Mouse (Mus musculus): Measurements from ENCODE around the gene Meig1. TPM values are rescaled to one million over a fixed set of nuclear protein-coding genes. Genes with fewer than 3 reads are reported as not detected.

Gene Meig1
- total and polyA plus RNA-seq, 3 experiments = not detected

- no peaks in the 10 kb centered on the region for H3K27me3 ChIP-seq (ENCODE audit: insufficient read depth, low read length)
- peaks cover 75% of the 10 kb centered on the region for H3K36me3 ChIP-seq (replicated peaks)
Observed at GRCm38 (mm10) chr2:3435369-3436061, 13.1 kb upstream of the Meig1 start.

DNA sequence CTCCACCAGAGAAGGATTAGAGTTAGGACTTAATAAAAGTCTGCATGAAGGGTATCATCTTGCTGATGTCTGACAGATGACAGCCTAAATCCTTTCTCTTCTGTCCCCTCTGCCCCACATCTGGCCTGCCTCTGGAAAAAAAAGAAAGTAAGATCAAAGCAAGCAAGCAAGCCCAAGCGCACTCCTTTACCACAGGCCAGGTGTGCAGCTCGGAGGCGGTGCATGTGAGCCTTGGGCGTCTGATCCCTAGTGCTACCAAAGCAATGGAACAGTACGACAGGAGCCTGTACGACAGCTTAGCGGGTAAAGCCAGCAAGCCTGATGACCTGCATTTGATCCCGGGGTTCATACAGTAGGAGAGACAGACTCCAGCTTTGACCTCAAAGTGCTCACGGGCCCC lies 8.5 kb upstream of the Meig1 start:
- no peaks in the 10 kb centered on the region for H3K9me3 ChIP-seq (replicated peaks)
- ATAC-seq (ENCODE audit: extremely low read depth, insufficient number of reproducible peaks, low FRiP score, poor library complexity, severe bottlenecking) (no peak), DNase-seq (ENCODE audit: low spot score) (no peak)
- H3K4me3 ChIP-seq (ENCODE audit: low read depth, low read length) = no peak overlapping the region
- no peaks in the 10 kb centered on the region for H3K27me3 ChIP-seq (ENCODE audit: insufficient read depth, low read length)
- TF ChIP-seq GATA1 (IDR thresholded peaks at IDR 0.05; ENCODE audit: borderline replicate concordance, low read length) = no peak
- no peak for TF ChIP-seq GATA2 (IDR thresholded peaks at IDR 0.05; ENCODE audit: borderline replicate concordance, low read depth, low read length)
- no peak for TF ChIP-seq POLR2AphosphoS5 (IDR thresholded peaks at IDR 0.05; ENCODE audit: insufficient replicate concordance, low read depth, low read length)
- TF ChIP-seq CTCF (IDR thresholded peaks at IDR 0.05; ENCODE audit: low read depth, low read length) = no peak
- no peak for TF ChIP-seq TAL1 (conservative IDR thresholded peaks at IDR 0.05; ENCODE audit: low read depth, low read length)
- H3K36me3 ChIP-seq (replicated peaks) = peaks cover 79% of the 10 kb centered on the region
- peaks cover 13% of the 10 kb centered on the region; the same call in 1 of the 2 replicates for H3K4me1 ChIP-seq (ENCODE audit: insufficient read depth, low read depth, low read length)

More at GRCm38 (mm10) chr2:3435369-3436061, 13.1 kb upstream of the Meig1 start:
- Histone ChIP-seq H3K9me3 (replicated peaks) (no peaks in the 10 kb centered on the region), H3K4me1 (ENCODE audit: insufficient read depth, low read depth, low read length) (peaks cover 4% of the 10 kb centered on the region; the same call in 1 of the 2 replicates), H3K4me3 (ENCODE audit: low read depth, low read length) (no peak overlapping the region)
- ATAC-seq (ENCODE audit: extremely low read depth, insufficient number of reproducible peaks, low FRiP score, poor library complexity, severe bottlenecking) = no peak
- DNase-seq (ENCODE audit: low spot score) = no peak
- TF ChIP-seq CTCF (IDR thresholded peaks at IDR 0.05; ENCODE audit: low read depth, low read length) (no peak), GATA1 (IDR thresholded peaks at IDR 0.05; ENCODE audit: borderline replicate concordance, low read length) (no peak)

- H3K9me3 ChIP-seq (replicated peaks) = no peaks in the 10 kb centered on the region
- ATAC-seq (ENCODE audit: extremely low read depth, insufficient number of reproducible peaks, low FRiP score, poor library complexity, severe bottlenecking) (no peak), DNase-seq (ENCODE audit: low spot score) (no peak)
- peaks cover 28% of the 10 kb centered on the region for H3K4me1 ChIP-seq (ENCODE audit: insufficient read depth, low read depth, low read length)
- H3K4me3 ChIP-seq (ENCODE audit: low read depth, low read length) = peak overlapping the region; percentile 79
- H3K36me3 ChIP-seq (replicated peaks) = peaks cover 36% of the 10 kb centered on the region
- TF ChIP-seq POLR2AphosphoS5 (IDR thresholded peaks at IDR 0.05; ENCODE audit: insufficient replicate concordance, low read depth, low read length) = no peak
- TF ChIP-seq GATA1 (IDR thresholded peaks at IDR 0.05; ENCODE audit: borderline replicate concordance, low read length) = no peak
- no peak for TF ChIP-seq TAL1 (conservative IDR thresholded peaks at IDR 0.05; ENCODE audit: low read depth, low read length)
- TF ChIP-seq CTCF (IDR thresholded peaks at IDR 0.05; ENCODE audit: low read depth, low read length) = no peak
- TF ChIP-seq GATA2 (IDR thresholded peaks at IDR 0.05; ENCODE audit: borderline replicate concordance, low read depth, low read length) = no peak
- no peaks in the 10 kb centered on the region for H3K27me3 ChIP-seq (ENCODE audit: insufficient read depth, low read length)
Observed at GRCm38 (mm10) chr2:3424579-3424910, 2.1 kb upstream of the Meig1 start.

GRCm38 (mm10) chr2:3423841-3424578 lies 1.6 kb upstream of the Meig1 start, which contains the start of gene Dclre1c:
TSS of gene Dclre1c (plus strand) at chr2:3424131.
- TF ChIP-seq CTCF (IDR thresholded peaks at IDR 0.05; ENCODE audit: low read depth, low read length) (no peak), TAL1 (conservative IDR thresholded peaks at IDR 0.05; ENCODE audit: low read depth, low read length) (no peak), GATA1 (IDR thresholded peaks at IDR 0.05; ENCODE audit: borderline replicate concordance, low read length) (no peak), POLR2AphosphoS5 (IDR thresholded peaks at IDR 0.05; ENCODE audit: insufficient replicate concordance, low read depth, low read length) (no peak), GATA2 (IDR thresholded peaks at IDR 0.05; ENCODE audit: borderline replicate concordance, low read depth, low read length) (no peak)
- H3K36me3 ChIP-seq (replicated peaks) = peaks cover 31% of the 10 kb centered on the region
- H3K27me3 ChIP-seq (ENCODE audit: insufficient read depth, low read length) = no peaks in the 10 kb centered on the region
- ATAC-seq (ENCODE audit: extremely low read depth, insufficient number of reproducible peaks, low FRiP score, poor library complexity, severe bottlenecking) (peak; percentile 98), DNase-seq (ENCODE audit: low spot score) (peak; percentile 94)
- no peaks in the 10 kb centered on the region for H3K9me3 ChIP-seq (replicated peaks)
- peak within 1 kb of the TSS; percentile 79 for H3K4me3 ChIP-seq (ENCODE audit: low read depth, low read length)
- H3K4me1 ChIP-seq (ENCODE audit: insufficient read depth, low read depth, low read length) = peaks cover 31% of the 10 kb centered on the region

DNA sequence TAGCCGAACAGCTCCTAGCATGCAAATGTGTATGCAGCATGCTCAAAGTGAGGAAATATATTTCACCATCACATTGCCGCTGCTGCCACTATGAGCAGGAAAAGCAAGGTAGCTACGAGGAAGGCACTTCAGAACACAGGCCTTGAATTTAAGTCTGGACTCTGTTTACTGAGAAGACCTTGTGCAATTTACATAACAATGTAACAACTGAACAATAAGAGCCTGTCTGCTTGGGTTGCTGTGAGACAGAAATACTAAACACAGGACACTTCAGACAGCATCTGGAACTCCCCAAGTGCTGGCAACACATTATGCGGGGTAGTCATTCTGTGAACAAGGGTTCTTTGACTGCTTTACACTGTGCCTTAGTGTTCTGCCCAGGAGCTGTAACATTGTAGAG lies 2.3 kb downstream of the Meig1 start:
- no peak overlapping the region for H3K4me3 ChIP-seq (ENCODE audit: low read depth, low read length)
- H3K4me1 ChIP-seq (ENCODE audit: insufficient read depth, low read depth, low read length) = peaks cover 32% of the 10 kb centered on the region
- peaks cover 23% of the 10 kb centered on the region for H3K27me3 ChIP-seq (ENCODE audit: insufficient read depth, low read length)
- DNase-seq (ENCODE audit: low spot score) (no peak), ATAC-seq (ENCODE audit: extremely low read depth, insufficient number of reproducible peaks, low FRiP score, poor library complexity, severe bottlenecking) (no peak)
- no peaks in the 10 kb centered on the region for H3K9me3 ChIP-seq (replicated peaks)
- H3K36me3 ChIP-seq (replicated peaks) = no peaks in the 10 kb centered on the region
- TF ChIP-seq POLR2AphosphoS5 (IDR thresholded peaks at IDR 0.05; ENCODE audit: insufficient replicate concordance, low read depth, low read length) (no peak), CTCF (IDR thresholded peaks at IDR 0.05; ENCODE audit: low read depth, low read length) (no peak), GATA2 (IDR thresholded peaks at IDR 0.05; ENCODE audit: borderline replicate concordance, low read depth, low read length) (no peak), TAL1 (conservative IDR thresholded peaks at IDR 0.05; ENCODE audit: low read depth, low read length) (no peak), GATA1 (IDR thresholded peaks at IDR 0.05; ENCODE audit: borderline replicate concordance, low read length) (no peak)

GRCm38 (mm10) chr2:3418883-3419431 lies 3.5 kb downstream of the Meig1 start:
- ATAC-seq (ENCODE audit: extremely low read depth, insufficient number of reproducible peaks, low FRiP score, poor library complexity, severe bottlenecking) (peak; percentile 75), DNase-seq (ENCODE audit: low spot score) (peak; percentile 71)
- Histone ChIP-seq H3K9me3 (replicated peaks) (no peaks in the 10 kb centered on the region), H3K27me3 (ENCODE audit: insufficient read depth, low read length) (peaks cover 26% of the 10 kb centered on the region), H3K4me3 (ENCODE audit: low read depth, low read length) (peak overlapping the region; percentile 72), H3K4me1 (ENCODE audit: insufficient read depth, low read depth, low read length) (peaks cover 22% of the 10 kb centered on the region), H3K36me3 (replicated peaks) (no peaks in the 10 kb centered on the region)
- TF ChIP-seq POLR2AphosphoS5 (IDR thresholded peaks at IDR 0.05; ENCODE audit: insufficient replicate concordance, low read depth, low read length) = no peak
- TF ChIP-seq GATA1 (IDR thresholded peaks at IDR 0.05; ENCODE audit: borderline replicate concordance, low read length) = no peak
- TF ChIP-seq TAL1 (conservative IDR thresholded peaks at IDR 0.05; ENCODE audit: low read depth, low read length) = no peak
- TF ChIP-seq GATA2 (IDR thresholded peaks at IDR 0.05; ENCODE audit: borderline replicate concordance, low read depth, low read length) = no peak
- no peak for TF ChIP-seq CTCF (IDR thresholded peaks at IDR 0.05; ENCODE audit: low read depth, low read length)

All from G1E (cell line).